Mouse (Mus musculus): ENCODE measurements around the gene Myrf. TPM values are rescaled to one million over a fixed set of nuclear protein-coding genes. Genes with fewer than 3 reads are reported as not detected.

Myrf gene
- polyA plus RNA-seq, 1 experiment, result 43.1 TPM

DNA sequence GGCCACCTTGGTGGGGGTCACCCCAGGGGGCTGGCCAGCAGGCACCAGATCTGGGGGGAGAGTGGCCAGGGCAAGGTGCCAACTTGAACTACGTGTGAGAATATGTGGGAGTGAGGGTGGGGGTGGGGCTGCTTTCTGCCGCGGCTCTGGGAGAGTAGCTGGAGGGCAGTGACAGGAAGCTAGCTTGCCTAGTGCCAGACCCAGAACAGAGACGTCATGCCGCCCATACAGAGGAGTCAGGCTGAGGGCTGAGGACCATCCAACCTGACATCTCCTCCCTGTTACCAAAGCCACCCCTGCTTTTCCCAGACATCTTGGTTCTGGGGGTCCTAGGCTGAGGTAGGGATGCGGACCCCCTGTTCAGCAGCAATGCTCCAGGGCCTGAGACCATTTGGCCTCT lies 6.6 kb upstream of the Myrf start:
- WGBS, result 39% methylated on average over 6 of the region's 6 CpGs
- no peak for DNase-seq
- no peaks in the 10 kb centered on the region for H3K4me1 ChIP-seq (ENCODE audit: control insufficient read depth, insufficient read depth, low read length)
- H3K4me3 ChIP-seq (replicated peaks; ENCODE audit: insufficient read depth, low read depth, low read length), result no peak overlapping the region
- no peak for TF ChIP-seq CTCF (IDR thresholded peaks at IDR 0.05; ENCODE audit: borderline replicate concordance, insufficient read depth, low read depth, low read length)
- TF ChIP-seq POLR2A (IDR thresholded peaks at IDR 0.05; ENCODE audit: borderline replicate concordance, insufficient read depth, low read length), result no peak
- no peak overlapping the region for H3K27ac ChIP-seq (ENCODE audit: insufficient read depth, low read length)
- no peaks in the 10 kb centered on the region for H3K27me3 ChIP-seq (ENCODE audit: control insufficient read depth, insufficient read depth, low read length)

DNA sequence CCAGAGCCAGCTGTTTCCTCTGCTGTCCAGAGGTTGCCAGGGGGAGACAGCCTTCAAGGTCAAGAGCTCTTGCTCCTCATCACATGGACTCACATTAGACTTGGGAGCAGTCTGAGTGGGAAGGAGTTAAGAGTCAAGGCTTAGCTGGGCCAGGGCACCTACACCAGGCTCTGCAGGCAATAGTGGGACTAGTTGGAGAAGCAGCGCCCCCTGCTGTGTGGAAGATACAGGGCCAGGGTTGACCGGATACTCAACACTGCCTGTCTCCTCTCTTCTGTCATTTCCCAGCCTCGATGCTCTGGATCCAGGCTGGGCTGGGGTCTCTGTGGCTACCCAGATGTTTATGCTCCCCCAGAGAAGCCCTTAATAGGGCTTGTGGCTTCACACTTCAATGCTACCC lies 3.6 kb upstream of the Myrf start:
- Histone ChIP-seq H3K4me3 (replicated peaks; ENCODE audit: insufficient read depth, low read depth, low read length) (no peak overlapping the region), H3K27ac (ENCODE audit: insufficient read depth, low read length) (no peak overlapping the region), H3K4me1 (ENCODE audit: control insufficient read depth, insufficient read depth, low read length) (no peaks in the 10 kb centered on the region; the same call in 1 of the 2 replicates), H3K27me3 (ENCODE audit: control insufficient read depth, insufficient read depth, low read length) (no peaks in the 10 kb centered on the region; the same call in 1 of the 2 replicates)
- TF ChIP-seq POLR2A (IDR thresholded peaks at IDR 0.05; ENCODE audit: borderline replicate concordance, insufficient read depth, low read length) (no peak), CTCF (IDR thresholded peaks at IDR 0.05; ENCODE audit: borderline replicate concordance, insufficient read depth, low read depth, low read length) (peak; percentile 15; the same call in 1 of the 2 replicates)
- DNase-seq, result peak; percentile 25 to 29
- 23% methylated on average over 3 of the region's 3 CpGs for WGBS

DNA sequence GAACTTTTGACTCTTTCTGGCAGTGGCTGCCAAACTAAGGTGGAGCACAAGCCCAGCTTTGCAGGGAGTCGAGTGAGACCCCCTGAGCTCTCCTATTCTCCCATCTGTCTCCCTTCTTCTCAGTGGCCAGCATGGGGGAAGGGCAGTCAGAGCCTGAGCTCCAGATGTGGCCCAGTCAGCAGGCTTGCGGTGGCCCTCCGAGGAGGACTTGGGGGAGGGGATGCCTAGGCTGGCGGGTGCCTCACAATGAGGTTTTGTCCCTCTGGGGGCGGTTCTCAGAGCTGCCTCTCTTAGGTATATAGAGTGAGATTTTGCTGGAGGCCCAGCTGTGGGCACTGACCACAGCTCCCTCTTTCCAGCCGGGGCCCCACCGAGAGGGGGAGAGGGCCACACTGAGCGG lies 2.4 kb upstream of the Myrf start:
- H3K27ac ChIP-seq (ENCODE audit: insufficient read depth, low read length), result 0 out of 2 replicates have a peak overlapping the region, but pooled peaks have one; percentile 17

DNA sequence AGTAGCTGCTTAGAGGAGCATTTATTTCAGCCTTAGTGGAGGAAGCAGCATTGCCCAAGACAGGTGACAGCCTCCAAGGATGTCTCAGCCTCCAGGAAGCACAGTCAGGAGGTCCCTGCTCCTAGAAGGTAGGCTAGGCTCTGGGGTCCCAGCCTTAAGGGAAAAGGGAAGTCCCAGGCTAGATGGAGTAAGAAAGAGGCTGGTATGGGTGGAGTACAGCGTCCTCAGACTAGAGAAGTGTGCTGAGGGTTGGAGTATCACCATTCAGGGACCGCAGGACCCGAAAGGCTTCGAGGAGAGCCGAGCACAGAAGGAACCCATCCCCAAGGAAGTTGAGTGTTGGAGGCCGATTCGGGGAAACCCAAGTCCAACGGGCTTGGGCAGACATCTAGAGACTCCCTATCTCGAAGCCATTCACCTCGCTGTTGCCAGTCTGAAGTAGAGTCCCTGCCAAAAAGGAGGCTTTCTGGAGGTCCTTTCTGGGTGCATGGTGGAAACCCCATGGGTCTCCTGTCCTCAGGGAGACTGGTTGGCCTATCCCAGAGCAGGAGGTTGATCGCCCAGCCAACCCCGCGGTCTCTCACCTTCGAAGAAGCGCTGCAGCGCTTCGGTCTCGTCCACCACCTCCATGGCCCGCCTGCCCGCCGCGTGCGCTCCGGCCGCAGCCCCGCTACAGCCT lies 434 bp downstream of the Myrf start:
- Histone ChIP-seq H3K4me1 (ENCODE audit: control insufficient read depth, insufficient read depth, low read length) (no peaks in the 10 kb centered on the region; the same call in 1 of the 2 replicates), H3K4me3 (replicated peaks; ENCODE audit: insufficient read depth, low read depth, low read length) (peak overlapping the region; percentile 32), H3K27me3 (ENCODE audit: control insufficient read depth, insufficient read depth, low read length) (no peaks in the 10 kb centered on the region; the same call in 1 of the 2 replicates), H3K27ac (ENCODE audit: insufficient read depth, low read length) (peak overlapping the region; percentile 63; the same call in 1 of the 2 replicates)
- no peak for TF ChIP-seq POLR2A (IDR thresholded peaks at IDR 0.05; ENCODE audit: borderline replicate concordance, insufficient read depth, low read length)
- TF ChIP-seq CTCF (IDR thresholded peaks at IDR 0.05; ENCODE audit: borderline replicate concordance, insufficient read depth, low read depth, low read length), result no peak
- WGBS, result 4% methylated on average over 26 of the region's 26 CpGs
- no peak for DNase-seq

More for the DNA sequence above, 2.4 kb upstream of the Myrf start:
- WGBS, result 8% methylated on average over 8 of the region's 8 CpGs
- H3K4me1 ChIP-seq (ENCODE audit: control insufficient read depth, insufficient read depth, low read length), result no peaks in the 10 kb centered on the region; the same call in 1 of the 2 replicates
- TF ChIP-seq POLR2A (IDR thresholded peaks at IDR 0.05; ENCODE audit: borderline replicate concordance, insufficient read depth, low read length) (no peak), CTCF (IDR thresholded peaks at IDR 0.05; ENCODE audit: borderline replicate concordance, insufficient read depth, low read depth, low read length) (no peak)
- peak in 1 of 2 experiments; percentile 33 for DNase-seq
- H3K4me3 ChIP-seq (replicated peaks; ENCODE audit: insufficient read depth, low read depth, low read length), result no peak overlapping the region
- no peaks in the 10 kb centered on the region; the same call in 1 of the 2 replicates for H3K27me3 ChIP-seq (ENCODE audit: control insufficient read depth, insufficient read depth, low read length)

DNA sequence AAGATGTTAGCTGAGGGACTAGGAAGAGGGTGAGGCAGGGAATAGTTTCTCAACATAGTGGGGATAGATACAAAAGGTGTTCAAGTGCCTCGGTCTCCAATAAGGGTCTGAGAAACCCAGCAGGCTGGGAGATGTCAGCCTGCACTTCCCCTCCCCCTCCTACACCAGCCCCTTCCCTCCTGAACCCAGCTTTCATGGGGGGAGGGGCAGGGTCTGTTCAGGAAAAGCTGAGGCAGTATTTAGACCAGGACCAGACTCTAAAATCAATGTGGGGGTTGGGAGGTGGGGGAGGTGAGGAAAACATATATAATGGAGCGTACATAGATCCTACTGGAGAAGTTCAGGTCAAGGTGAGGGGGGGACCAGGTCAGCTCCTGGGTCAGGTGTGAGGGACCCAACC lies 1.1 kb downstream of the Myrf start:
- Histone ChIP-seq H3K4me3 (replicated peaks; ENCODE audit: insufficient read depth, low read depth, low read length) (no peak overlapping the region), H3K27ac (ENCODE audit: insufficient read depth, low read length) (no peak overlapping the region), H3K27me3 (ENCODE audit: control insufficient read depth, insufficient read depth, low read length) (no peaks in the 10 kb centered on the region; the same call in 1 of the 2 replicates), H3K4me1 (ENCODE audit: control insufficient read depth, insufficient read depth, low read length) (no peaks in the 10 kb centered on the region; the same call in 1 of the 2 replicates)
- DNase-seq, result no peak
- TF ChIP-seq POLR2A (IDR thresholded peaks at IDR 0.05; ENCODE audit: borderline replicate concordance, insufficient read depth, low read length), result no peak
- TF ChIP-seq CTCF (IDR thresholded peaks at IDR 0.05; ENCODE audit: borderline replicate concordance, insufficient read depth, low read depth, low read length), result no peak
- WGBS, result 45% methylated on average over 2 of the region's 2 CpGs

DNA sequence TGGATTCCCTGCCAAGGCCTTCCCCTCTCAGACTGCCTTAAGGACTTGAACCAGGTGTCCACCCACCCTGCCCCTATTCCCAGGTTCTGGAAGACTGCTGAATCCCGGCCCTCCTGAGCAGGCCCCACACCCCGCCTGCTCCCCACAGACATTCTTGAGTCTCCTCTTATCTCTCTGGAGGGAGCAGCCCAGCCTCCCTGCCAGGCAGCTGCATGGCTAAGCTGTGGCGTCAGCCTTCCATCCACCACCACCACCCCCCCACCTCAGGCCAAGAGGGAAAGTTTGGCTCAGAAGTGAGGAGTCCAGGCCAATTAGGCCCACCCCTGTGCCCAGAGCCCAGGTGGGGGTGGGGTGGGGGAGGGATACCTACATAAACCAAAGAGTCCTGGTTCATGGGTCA lies 2.1 kb downstream of the Myrf start:
- H3K27ac ChIP-seq (ENCODE audit: insufficient read depth, low read length), result peak overlapping the region; percentile 14; the same call in 1 of the 2 replicates
- TF ChIP-seq POLR2A (IDR thresholded peaks at IDR 0.05; ENCODE audit: borderline replicate concordance, insufficient read depth, low read length) (no peak), CTCF (IDR thresholded peaks at IDR 0.05; ENCODE audit: borderline replicate concordance, insufficient read depth, low read depth, low read length) (no peak)
- H3K4me3 ChIP-seq (replicated peaks; ENCODE audit: insufficient read depth, low read depth, low read length), result no peak overlapping the region
- WGBS, result 49% methylated on average over 3 of the region's 3 CpGs
- no peaks in the 10 kb centered on the region; the same call in 1 of the 2 replicates for H3K27me3 ChIP-seq (ENCODE audit: control insufficient read depth, insufficient read depth, low read length)
- no peak for DNase-seq
- H3K4me1 ChIP-seq (ENCODE audit: control insufficient read depth, insufficient read depth, low read length), result no peaks in the 10 kb centered on the region; the same call in 1 of the 2 replicates

DNA sequence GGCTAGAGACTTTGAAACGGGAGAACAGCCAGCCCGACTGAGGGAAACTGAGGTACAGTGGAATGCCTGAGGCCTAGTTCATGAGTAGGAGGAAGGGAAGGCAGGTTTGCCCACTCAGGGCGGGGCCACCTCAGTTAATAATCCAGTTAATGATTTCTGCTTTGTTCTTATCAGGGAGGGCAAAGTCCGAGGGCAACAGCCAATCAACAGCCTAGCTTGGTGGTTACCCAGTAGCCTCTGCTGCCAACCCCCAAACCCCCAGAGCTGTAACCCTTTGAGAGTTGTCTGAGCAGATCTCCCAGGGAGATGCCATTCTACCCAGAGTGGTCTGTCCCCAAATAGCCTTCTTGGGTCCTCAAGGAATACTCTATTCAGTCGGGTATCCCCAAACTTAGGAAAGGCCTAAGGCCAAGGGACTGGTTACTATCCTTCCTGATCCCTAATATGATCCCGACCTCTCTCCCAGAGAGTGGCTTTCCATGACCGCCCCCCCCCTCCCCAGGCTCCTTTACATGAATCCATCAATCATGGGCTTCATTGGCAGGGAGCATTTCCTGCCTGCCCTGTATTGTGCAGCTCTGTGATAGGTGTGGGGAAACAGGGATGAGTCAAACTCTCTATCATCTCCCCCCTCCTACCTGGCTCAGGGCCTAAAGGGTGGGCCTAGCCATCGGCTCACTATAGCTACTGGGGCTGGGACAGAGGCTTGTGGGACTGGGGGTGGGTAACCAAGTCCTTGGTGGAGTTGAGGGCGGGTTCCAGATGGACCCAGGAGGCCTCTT lies 4.6 kb downstream of the Myrf start:
- TF ChIP-seq POLR2A (IDR thresholded peaks at IDR 0.05; ENCODE audit: borderline replicate concordance, insufficient read depth, low read length), result no peak
- TF ChIP-seq CTCF (IDR thresholded peaks at IDR 0.05; ENCODE audit: borderline replicate concordance, insufficient read depth, low read depth, low read length), result no peak
- 77% methylated on average over 9 of the region's 9 CpGs for WGBS
- Histone ChIP-seq H3K27ac (ENCODE audit: insufficient read depth, low read length) (no peak overlapping the region), H3K4me3 (replicated peaks; ENCODE audit: insufficient read depth, low read depth, low read length) (no peak overlapping the region), H3K27me3 (ENCODE audit: control insufficient read depth, insufficient read depth, low read length) (no peaks in the 10 kb centered on the region; the same call in 1 of the 2 replicates), H3K4me1 (ENCODE audit: control insufficient read depth, insufficient read depth, low read length) (no peaks in the 10 kb centered on the region; the same call in 1 of the 2 replicates)
- no peak for DNase-seq

All from cerebellum, adult 2 months (tissue).